Mouse (Mus musculus): ENCODE data around the gene Tcl1.
A peak's percentile ranks its signal among the peaks of the same experiment; 100 is the strongest.
"Not testable (repeated sequence)": the region's sequence is repeated elsewhere in the genome, so short reads cannot be mapped to it uniquely, and the experiment has no call there.

Tcl1 gene

GRCm38 (mm10) chr12:105222601-105223319 lies at the start of gene Tcl1:
Gene Tcl1 (minus strand): TSS chr12:105222793.
- DNase-seq (ENCODE audit: low spot score in 2 of 2) = no peak

- no peak for DNase-seq (ENCODE audit: low spot score in 2 of 2)
Observed at GRCm38 (mm10) chr12:105271016-105271965, 48.7 kb upstream of the Tcl1 start.

DNA sequence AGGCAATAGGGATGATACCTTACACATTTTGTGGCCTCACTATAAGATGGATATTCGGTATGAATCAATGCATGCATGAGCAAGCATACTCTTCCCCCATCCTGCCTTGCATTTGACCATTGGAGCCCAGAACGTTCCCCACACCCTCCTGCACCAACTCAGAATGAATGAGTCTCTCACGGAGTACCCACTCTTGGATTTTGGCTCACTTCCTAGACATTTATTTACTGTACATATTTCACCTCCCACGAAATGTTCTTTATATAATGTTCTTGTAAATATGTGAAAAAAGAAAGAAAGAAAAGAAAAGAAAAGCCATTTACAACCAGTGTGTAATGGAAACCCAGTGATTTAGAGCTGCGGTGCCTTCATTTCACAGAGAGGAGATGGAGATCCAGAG lies 44.5 kb upstream of the Tcl1 start:
- no peak for DNase-seq (ENCODE audit: low spot score in 2 of 2)

- DNase-seq (ENCODE audit: low spot score in 2 of 2) = no peak
Observed at GRCm38 (mm10) chr12:105266096-105266495, 43.5 kb upstream of the Tcl1 start.

GRCm38 (mm10) chr12:105259221-105259620 lies 36.6 kb upstream of the Tcl1 start:
- no peak for DNase-seq (ENCODE audit: low spot score in 2 of 2)

- DNase-seq (ENCODE audit: low spot score in 2 of 2) = peak in 1 of 2 experiments; percentile 16
Observed at GRCm38 (mm10) chr12:105258787-105259186, 36.2 kb upstream of the Tcl1 start.

DNA sequence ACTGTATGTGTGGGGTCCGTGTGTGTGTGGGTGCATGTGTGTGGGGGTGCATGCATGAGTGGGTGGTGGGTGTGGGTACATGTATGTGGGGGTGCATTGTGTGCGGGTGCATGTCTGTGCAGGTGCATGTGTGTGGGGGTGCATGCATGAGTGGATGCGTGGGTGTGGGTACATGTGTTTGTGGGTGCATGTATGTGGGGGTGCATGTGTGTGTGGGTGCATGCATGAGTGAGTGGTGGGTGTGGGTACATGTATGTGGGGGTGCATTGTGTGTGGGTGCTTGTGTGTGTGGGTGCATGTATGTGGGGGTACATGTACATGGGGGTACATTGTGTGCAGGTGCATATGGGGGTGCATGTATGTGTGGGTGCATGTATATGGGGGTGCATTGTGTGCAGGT lies 31.2 kb upstream of the Tcl1 start:
- no peak for DNase-seq (ENCODE audit: low spot score in 2 of 2)

DNA sequence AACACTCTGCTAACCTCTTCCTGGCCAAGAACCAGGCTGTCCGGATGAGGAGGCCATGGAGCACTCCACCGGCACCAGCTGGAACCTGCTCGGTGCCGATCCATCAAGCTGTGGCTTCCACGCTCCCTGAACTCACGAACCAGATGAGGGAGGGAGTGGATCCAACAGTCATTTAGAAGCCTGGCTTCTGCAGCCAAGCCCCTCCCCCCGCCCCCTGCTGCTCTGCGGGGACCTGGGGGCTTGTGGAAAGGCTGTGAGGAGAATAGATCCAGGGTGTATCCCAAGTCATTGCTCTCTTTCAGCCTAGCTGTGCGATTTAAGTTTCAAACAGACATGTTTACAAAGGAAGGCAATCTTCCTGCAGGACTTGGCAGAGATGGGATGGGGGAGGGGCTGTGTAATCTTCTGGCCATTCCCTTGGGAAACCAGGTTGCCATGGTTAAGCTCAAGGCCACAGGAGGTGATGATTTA lies 26.2 kb upstream of the Tcl1 start:
- DNase-seq (ENCODE audit: low spot score in 2 of 2) = no peak

DNA sequence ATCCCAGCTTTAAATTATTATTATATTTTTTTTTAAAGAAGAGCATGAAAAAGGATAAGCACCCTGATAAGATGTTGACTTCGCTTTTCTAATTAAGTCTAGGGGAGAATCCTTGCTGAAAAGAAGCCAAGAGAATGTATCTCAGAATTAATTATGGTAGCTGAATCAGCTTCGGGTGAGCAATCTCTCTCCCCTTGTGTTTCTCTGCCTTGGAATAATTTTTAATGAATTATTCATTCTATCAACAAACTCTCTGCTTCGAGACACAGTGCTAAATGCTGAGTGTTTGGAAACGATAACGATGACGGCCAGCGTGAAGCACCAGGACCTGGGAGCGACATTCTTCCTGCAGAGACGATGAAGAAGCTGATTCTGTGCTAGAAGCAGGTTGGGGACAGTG lies 16.5 kb upstream of the Tcl1 start:
- DNase-seq (ENCODE audit: low spot score in 2 of 2) = no peak

GRCm38 (mm10) chr12:105235091-105235490 lies 12.5 kb upstream of the Tcl1 start:
- DNase-seq (ENCODE audit: low spot score in 2 of 2) = no peak

GRCm38 (mm10) chr12:105234362-105234761 lies 11.8 kb upstream of the Tcl1 start:
- no peak for DNase-seq (ENCODE audit: low spot score in 2 of 2)

GRCm38 (mm10) chr12:105224621-105225320 lies 2.2 kb upstream of the Tcl1 start:
- no peak for DNase-seq (ENCODE audit: low spot score in 2 of 2)

- no peak for DNase-seq (ENCODE audit: low spot score in 2 of 2)
Observed at GRCm38 (mm10) chr12:105217101-105217760, 5.4 kb downstream of the Tcl1 start.

DNA sequence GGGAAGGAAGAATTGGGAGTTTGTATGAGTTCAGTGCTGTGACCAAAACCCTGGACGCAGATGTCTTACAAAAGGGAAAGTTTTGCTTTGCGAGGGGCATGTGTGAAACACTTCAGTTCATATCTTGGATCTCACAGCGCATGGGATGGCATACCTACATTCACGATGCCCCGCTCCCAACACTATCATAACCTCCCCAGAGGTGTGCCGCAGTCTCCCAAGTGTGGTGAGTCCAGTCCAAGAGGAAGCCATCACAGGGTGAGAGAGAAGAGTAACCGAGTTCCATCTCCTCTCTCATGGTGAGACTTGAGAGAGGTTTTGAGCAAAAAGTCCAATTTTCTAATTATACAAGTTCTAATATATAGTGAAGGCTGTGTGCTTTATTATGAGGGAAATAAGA lies 13.4 kb downstream of the Tcl1 start:
- DNase-seq (ENCODE audit: low spot score in 2 of 2) = no peak

DNA sequence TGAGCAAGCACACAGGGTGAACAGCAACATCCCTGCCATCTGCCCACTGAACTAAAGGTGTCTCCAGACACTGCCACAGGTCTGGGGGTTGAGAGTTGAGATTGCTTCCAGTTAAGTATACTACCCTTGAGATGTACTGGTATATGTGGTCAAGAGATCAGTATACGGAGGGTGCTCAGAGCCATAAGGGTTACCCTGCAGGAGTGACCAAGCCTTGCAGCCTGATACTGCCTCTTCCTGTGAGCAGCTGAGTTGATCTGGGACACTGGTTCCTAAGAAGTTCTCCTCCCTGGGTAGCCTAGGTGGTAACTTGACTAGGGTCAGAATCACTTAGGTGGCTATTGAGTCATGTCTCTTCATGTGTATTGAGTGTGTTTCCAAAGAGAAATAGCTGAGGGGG lies 14.2 kb downstream of the Tcl1 start:
- DNase-seq (ENCODE audit: low spot score in 2 of 2) = no peak

GRCm38 (mm10) chr12:105207071-105207470 lies 15.5 kb downstream of the Tcl1 start:
- no peak for DNase-seq (ENCODE audit: low spot score in 2 of 2)

- DNase-seq (ENCODE audit: low spot score in 2 of 2) = not testable (repeated sequence)
Observed at GRCm38 (mm10) chr12:105201657-105202056, 20.9 kb downstream of the Tcl1 start, which contains the start of gene Tcl1b4. Gene Tcl1b4 (plus strand): TSS chr12:105201957.

DNA sequence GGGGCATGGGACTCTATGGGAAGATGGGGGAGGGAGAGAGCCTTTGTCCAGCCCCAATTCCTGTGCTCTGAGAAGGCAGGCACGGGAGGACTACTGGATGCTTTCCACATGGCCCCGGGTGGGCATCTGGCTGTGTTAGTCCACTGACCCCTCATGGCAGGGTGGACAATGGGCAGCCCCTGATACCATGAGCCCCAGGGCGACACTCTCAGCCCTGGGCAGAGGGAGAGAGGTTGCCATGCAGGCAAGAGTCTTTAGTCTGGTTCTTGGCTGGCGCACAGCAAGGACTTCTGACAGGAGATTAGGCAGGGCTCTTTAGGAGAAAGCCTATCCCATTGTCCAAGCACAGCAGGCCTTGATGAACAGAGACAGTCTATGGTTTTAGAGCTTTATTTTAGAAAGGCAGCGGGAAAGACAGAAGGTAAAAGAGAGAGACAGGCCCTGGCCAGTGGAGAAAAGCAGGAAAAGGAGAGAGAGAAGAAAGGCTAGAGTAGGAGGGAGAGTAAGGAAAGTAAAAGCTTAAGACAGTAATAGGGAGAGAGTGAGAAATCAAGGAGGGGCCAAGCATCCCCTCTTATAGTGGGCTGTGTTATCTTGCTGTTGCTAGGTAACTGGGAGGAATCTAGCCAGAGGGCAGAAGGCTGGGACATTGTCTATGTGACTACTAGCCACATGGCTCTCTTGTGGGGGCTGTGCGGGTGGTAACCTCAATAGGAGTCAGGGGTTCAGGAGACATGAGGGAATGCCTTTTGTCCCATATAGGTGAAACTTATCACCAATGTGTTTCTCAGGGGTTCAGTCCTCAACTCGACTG lies 22.7 kb downstream of the Tcl1 start:
- DNase-seq (ENCODE audit: low spot score in 2 of 2) = not testable (repeated sequence)

DNA sequence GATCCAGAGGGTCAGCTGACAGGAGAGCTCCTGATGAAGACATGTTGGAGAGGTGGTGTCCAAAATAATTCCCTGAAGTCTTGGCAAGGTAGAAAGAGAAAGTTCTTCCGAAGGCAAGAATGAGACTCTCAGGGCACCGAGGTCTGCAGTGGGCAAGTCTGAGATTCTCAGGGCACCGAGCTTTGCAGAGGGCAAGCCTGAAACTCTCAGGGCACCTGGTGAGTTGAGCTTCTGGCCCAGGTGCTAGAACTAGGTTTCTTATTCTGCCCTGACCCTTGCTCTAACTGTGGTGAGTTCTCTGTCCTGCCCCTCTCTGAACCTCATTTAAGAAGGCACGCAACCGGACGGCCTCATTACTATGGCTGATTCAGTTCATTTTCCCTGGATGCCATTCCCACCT lies 31.9 kb downstream of the Tcl1 start, which contains the start of gene Tcl1b3:
Gene Tcl1b3, plus strand, starts transcription at position 301 of the 400 bp plus-strand sequence.
- not testable (repeated sequence) for DNase-seq (ENCODE audit: low spot score in 2 of 2)

DNA sequence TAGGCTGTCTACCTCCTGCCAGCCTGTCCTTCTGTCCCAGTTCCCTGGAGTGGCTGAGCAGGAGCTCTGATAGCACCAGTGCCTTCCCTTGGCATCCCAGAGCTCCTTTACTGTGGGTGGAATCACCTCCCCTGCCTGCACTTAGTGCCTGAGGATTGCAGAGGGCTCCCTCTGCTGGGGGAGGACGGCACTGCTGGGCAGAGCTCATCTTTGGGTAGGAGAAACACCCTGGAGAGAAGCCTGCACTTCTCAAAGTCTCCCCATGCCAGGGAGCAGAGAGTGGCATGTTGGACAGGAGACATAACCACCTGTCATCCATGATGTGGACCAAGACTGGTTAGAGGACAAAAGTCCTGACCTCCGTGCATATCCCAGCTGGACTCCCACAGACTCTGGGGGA lies 33.6 kb downstream of the Tcl1 start:
- DNase-seq (ENCODE audit: low spot score in 2 of 2) = not testable (repeated sequence)

Data from left cerebral cortex, adult 9 months (tissue).